Mouse (Mus musculus) gastrocnemius, postnatal 10 days (tissue): ENCODE results near the gene Zkscan16. TPM values are rescaled to one million over a fixed set of nuclear protein-coding genes. Genes with fewer than 3 reads are reported as not detected.
A peak's percentile ranks its signal among the peaks of the same experiment; 100 is the strongest.

ENCODE experiments used
- DNase-seq: peaks from one replicate; pipeline ENCODE4 v3.0.0; 2021; ENCODE audit warnings: mixed read lengths
- long read RNA-seq, 2 experiments: library from polyadenylated mRNA; stranded (forward); transcript quantifications; one replicate each; pipeline ENCODE4 v2.0.0; 2021
- total RNA-seq, 2 experiments: library from RNA; stranded (reverse); gene quantifications; 2 replicates each; pipeline ENCODE4 v1.2.3; 2021

The Zkscan16 gene
- under 1 TPM; 0.21 to 0.25 TPM for total RNA-seq
- long read RNA-seq, experiment 1, result 0 reads
- long read RNA-seq, experiment 2, result 0 reads

DNA sequence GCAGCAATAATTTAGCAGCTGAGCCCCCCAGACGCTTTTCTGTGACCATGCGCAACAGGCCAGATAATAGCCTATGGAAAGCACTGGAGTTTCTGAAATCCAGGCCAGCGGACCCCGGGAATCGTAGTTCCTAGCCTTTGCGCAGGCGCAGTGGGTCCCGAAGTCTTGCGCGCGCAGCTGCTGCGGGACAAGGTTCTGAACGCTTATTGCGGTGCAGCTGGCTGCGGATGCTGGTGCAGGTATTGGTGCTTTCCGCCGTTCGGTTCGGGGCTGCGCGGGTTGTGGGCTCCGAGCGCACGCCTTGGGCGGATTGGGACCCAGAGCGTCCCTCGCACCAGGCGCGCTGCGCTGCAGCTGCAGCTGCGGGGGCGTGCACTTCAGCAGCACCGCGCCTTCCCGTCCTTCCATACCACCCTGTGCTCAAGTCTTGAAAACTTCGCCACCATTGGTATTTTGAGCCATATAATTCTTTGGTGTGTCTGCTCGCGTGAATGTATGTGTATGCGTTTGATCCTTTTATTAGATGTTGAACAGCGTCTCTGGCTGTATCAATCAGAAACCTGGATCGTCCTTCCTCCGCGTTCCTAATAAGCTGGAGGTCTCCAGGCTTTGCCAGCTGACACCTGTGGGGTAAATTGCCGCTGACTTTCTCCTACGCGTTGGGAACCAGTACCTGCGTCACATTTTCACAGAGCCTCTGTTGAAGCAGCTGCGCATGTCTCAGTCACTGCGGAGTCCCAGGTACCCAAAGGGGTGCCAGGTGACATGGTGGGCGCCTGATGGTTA is at the start of gene Zkscan16:
Gene Zkscan16, plus strand, starts transcription at position 209 of the 786 bp plus-strand sequence.
- peak; percentile 84 for DNase-seq

DNA sequence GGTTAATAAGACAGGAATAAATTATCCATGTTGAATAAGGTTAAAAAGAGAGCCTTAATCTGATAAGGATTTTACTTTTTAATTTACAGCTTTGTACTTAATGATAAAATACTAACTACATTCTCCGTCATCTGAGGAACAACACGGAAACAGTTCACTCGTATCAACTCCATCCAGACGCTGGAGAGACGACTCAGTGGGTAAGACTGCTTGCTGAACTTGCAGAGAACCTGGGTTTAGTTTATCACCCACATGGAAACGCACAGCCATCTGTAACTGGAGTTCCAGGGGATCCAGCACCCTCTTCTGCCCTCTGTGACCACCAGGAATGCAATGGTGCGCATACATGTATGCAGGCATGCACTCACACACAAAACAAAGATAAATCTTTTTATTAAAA is 49.0 kb upstream of the Zkscan16 start:
- DNase-seq, result no peak

DNA sequence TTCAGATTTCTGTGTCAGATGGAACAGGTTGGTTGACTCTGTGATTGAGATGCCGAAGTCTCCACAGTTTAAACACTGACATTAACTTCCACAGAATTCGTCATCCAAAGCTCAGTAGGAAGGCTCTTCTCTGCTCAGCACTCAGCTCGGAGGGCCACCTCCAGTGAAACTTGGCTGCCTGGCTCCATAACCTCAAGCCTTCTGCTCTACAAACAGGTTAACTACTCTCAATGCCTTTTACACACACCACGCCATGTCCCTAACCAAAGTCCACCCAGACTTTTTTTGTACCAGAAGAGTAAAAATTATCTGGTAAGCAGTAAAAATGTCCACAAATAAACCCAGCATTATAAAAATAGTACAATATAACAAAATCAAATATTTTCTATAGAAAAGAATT is 46.0 kb upstream of the Zkscan16 start:
- no peak for DNase-seq

DNA sequence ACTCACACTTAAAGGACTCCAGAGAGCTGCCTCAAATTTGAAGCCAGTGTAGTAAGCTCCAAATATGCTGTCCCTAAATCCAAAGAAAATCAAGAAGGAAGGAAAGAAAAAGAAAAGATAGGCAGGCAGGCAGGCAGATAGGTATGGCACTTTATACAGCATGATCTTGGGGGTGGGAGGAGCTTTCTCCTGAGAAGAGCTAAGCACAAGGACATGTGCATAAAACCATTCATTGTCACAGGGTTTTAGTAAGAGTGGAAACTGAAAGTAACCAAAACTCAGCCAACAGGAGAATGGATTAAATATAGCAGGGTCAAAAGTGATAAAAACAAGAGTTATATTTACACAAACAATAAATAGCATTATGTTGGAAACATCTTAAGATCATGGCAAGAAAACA is 45.1 kb upstream of the Zkscan16 start:
- no peak for DNase-seq

DNA sequence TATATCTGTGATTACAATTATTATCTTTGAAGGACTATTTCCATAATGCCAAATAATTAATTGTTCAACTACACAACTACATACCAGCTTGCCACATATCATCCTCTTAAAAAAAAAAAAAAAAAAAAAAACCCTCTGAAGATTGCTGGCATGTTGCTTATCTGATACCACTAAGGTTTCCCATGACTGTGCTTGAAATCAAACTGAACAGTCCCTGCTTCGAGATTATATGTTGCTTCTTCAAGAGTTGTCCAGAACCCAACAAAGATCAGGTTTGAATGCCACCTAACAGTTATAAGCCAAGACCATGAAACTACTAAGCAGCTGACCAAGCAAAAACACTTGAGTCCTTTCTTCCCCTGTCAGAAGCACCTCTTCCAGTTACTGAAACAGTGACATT is 36.0 kb upstream of the Zkscan16 start:
- no peak for DNase-seq

DNA sequence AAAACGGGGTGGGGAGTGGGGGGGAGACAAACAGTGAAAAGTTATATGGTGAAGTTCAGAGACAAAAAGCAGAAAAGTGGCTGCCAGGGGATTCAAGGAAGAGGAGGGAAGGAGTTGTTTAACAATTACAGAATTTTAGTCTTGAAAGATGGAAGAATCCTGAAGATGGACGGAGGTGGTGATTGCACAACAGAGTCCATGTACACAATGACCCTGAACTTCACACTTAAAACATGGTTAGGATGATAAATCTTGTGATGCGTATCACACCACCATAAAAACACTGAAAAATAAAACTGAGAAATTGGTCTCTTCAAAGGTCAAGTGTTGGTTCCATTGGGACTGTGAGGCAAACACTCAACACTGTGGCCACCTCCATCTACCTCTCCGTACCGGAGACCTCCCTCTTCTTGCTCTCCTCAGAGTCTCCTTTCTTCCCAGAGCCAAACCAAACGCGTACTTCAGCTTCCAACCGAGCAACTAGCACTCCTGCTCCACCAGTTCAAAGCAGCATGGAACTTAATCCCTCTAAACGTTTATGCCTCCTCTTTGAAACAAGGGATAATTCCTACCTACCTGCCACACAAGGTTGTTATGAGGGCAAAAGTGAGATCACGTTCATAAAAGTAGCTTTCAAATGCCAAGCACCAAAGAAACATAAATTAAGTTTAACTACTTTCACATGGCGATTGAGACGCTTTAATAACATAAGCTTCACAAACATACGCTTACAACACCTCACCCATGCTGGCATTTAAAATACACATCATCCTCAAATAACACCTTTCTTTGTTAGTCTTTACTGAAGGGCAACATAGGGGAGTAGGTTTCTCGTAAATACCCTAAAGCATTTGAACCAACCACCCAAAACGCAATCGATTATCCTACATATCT is 33.0 kb upstream of the Zkscan16 start:
- DNase-seq, result no peak

DNA sequence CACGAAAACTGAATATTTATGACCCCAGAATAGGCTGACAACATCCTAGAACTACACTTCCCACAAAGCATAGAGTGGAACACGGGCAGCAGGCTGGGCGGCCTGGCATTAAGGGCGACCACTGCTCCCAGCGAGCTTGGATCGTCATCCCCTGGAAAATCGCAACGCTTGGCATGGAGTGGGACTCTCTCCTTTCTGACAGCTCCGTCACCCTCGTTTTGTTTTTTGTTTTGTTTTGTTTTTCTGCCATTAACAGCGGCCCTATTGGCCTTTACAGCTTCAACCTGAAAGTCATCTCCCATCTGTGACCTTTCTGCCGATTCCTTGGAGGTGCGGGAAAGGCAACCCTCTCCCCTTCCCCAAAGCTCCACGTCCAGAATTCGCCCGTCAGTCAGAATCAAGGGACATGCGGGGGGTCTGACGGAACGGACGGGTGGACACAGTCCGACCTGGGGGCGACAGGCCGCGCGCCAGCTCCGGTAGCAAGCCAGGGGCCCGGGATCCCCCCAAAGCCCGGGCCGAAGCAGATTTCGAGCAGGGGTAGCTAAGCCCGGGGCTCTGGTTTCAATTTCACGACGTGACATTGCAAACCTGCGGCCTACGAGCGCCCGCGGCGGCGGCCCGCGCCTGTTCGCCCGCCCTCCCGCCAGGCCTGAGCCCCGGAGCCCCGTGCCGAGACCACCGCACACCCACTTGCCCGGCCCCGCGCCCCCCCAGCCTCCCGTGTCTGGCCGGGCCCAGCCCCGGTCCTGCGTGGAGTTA is 32.2 kb upstream of the Zkscan16 start:
- DNase-seq, result peak; percentile 65

DNA sequence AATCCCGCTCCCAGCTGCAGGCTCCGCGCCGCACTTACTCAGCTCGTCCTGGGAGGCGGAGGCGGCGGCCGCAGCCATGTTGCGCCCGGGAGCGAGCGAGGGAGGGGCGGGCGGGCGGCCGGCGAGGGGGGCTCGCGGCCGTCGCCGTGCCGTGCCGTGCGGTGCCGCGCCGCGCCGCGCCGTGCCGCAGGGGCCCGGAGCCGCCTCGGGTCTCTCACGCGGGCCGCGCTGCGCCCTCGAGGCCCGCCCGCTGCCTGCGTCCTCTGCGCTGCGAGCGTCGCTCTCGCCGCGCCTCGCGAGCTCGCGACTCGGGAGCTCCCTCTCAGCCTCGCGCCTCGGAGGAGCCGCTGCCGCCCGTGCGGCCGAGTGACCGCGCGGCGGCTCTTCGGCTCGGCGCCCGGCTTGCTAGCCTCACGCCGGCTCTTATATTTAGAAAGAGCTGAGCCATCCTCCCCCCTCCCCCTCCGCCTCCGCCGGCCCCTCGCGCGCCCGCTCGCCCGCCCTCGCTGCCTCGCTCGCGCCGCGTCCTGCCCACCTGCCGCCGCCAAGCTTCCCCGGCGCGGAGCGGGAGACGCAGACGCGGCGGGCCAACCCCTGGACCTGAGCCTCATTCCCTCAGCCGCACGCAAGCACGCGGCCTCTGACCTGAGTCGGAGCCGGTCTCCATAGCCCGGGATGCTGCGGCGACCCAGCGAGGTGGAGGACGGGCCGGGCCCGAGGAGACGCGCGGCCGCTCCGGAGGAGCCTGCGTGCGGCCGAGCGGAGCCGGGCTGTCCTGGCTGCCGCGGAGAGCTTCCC is 31.4 kb upstream of the Zkscan16 start:
- DNase-seq, result peak; percentile 77

DNA sequence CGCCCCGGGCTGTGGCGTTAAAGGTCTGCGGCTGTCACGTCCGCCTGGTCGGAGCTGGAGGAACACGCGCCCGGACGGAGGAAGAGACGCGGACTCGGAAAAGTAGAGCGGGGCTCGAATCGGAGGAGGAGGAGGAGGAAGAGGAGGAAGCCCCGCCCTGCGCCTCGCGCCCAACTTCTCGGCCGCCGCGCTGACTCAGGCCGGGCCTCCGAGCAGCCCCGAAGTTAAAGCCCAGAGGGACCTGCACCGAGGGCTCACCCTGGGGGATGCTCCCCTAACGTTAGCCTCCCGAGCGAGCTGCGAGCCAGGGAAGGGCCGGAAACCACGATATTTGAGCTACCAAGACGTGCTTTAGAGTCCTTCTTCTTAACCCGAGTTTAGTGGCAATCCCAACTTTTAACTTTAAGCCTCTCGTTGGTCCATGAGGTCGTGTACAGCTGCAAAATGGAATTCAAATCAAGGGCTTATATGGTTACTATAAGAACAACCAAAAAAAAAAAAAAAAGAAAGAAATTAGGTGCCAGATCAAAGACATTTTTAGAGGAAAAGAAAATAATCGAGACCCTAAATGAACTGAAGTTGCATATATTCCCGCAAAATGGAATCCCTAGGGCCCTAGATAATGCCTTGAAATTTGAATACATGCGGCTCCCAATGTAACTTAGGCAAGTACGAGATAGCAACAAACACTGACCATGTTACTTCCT is 30.6 kb upstream of the Zkscan16 start, which contains the start of gene Ecpas:
Gene Ecpas, minus strand, starts transcription at position 121 of the 707 bp plus-strand sequence.
- DNase-seq, result peak; percentile 79

DNA sequence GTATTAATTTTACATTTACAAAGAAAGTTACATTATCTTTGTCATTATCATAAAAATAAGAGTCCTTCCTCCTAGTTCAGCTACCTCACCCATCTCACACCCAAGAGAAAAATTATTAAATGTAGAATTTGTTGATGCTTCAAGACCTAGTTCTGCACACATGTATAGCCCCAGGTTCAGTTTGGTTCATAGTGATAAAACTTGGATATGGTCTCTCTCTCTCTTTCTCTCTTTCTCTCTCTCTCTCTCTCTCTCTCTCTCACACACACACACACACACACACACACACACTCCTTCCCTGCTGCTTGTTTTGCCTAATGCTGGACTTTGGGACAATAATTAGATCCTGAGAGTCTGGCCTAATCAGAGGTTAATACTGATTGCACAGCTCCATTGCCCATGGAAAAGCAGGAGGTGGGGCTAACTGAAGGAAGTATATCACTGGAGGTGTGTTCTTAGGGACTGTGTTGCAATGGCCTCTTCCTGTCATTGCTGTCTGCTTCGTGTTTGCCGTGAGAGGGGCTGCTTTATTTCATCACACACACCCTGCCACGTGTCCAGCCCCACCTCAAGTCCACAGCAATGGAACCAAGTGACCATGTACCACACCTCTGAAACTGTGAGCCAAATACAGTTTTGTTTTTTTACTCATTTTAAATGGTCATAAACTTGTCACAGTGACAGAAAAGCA is 29.9 kb upstream of the Zkscan16 start:
- DNase-seq, result no peak

DNA sequence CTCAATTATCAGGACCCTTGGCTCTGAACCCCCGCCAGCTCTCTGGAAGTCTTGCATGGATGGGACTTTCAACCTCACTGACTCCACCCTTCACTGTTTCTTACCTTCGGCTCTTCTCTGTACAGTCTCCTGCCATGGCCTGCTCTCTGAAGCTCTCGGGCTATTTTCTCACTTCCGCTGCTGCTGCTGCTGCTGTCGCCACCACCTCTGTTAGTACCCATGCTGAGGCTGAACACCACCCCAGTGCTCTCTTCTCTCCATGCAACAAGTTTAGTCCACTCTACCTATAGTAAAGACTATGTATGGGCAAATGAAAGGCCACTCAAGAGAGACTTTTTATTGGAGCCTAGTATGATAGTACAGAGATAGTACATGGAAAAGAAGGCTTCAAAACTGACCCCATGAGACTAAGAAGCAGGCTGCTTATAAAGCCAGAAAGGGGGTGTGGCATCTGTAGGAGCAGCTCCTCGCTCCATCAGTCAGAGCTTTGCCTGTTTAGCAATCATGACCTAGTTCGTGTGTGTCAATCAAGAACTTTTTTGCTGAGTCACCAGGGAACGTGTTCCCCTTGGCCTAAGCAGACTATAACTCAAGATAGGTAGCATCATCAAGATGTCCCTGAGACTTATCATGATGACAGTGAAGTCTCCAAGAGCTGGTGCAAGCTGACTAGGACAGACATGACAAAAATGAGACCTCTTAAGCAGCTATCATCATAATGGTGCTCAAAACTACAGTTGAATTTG is 28.2 kb upstream of the Zkscan16 start:
- no peak for DNase-seq

DNA sequence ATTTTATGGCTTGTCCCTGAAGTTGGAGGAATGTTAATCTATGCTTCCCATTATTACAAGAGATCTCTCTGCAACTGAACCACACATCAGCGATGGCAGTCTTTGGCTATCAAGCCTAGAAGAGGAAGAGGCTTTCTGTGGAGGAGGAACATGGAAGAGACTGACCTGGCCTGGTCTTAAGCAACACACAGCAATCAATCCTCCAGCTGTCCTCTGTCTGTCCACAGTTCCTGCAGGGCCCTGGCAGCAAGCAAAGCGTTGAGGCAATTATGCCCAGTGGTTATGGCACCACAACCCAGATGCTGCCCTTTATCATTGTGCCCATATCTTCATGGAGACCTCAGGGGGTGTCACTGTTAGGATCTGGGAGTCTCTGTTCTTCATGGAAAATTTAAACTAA is 19.5 kb upstream of the Zkscan16 start:
- DNase-seq, result no peak

DNA sequence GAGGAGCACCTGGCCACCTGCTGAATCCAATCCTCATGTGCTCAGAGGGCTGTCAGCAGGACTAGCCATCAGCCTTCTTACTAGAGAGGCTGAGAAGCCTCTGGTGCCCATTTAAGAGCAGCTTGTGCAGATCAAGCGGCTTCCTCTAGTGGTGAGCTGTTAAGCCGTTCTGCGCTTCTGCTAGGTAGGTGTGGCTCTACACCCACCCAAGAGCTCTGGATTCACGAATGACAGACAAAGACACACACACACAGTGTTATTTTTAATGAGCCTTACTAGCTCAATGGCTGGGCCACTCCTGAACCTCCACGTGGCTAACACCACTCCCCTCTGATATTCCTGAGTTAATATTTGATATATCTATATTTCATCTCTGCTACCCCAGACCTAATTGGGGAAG is 17.8 kb upstream of the Zkscan16 start:
- no peak for DNase-seq

DNA sequence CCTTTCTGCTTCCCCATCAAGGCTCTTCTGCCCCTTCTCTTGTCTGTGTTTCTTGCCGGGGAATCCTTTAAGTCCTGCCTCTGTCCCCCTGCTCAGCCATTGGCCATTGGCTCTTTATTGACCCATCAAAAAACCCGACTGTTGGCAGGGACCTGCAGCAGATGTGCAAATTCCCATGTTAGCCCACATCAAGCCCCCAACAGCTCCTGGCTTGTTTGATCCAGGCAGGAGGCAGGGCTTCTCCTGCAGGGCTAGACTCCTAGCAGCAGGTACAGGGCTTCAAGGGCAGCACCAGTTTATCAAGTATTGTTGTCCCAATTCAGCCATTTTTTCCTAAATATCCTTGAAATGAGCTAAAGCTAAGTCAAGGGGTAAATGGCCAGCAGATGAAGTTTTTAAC is 17.3 kb upstream of the Zkscan16 start:
- DNase-seq, result no peak

DNA sequence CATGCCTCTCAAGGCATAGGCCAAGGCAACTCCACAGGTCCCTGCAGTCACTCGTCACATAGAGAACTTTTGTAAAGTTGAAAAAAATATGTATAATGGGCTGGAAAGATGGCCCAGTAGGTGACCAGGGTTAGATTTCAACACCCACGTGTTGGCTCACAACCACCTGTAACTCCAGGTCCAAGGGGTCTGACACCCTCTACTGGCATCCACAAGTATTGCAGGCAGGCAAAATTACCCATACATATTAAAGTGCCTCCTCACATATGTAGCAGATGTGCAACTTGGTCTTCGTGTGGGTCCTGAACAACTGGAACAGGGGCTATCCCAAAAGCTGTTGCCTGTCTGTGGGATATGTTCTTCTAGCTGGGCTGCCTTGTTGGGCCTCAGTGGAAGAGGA is 15.8 kb upstream of the Zkscan16 start:
- no peak for DNase-seq

DNA sequence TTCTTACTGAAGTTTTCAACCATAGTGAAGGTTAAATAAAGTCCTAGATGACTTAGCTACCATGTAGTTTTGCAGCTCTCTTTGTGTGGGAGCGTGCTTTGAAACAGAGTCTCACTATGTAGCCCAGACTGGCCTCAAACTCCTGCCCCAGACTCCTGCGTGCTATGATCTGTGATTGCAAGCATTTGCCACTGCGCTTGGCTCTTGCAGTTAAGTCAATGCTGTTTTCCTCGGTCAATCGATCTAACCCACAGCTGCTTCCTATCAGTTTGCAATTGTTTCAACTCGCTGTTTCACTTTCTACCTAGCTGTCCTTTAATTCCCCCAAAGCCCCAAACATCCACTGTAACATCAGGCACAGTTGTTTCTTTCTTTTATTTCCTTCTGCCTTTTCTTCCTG is 10.9 kb upstream of the Zkscan16 start:
- no peak for DNase-seq

DNA sequence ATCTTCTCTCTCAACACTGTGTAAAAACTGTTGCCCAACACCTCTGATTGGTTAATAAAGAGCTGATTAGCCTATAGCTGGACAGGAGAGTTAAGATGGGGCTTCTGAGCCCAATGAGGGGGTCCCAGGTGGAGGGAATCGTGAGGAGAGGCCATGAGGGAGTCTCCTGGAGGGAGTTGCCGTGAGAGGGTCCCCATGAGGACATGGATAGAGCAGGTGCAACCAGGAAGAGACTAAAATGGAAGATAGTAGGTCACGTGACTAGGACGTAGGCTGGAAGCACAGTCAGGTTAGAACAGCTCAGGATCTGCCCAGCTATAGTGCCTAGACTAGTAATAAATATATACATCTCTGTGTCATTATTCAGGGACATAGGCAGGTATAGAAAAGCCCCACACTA is 9.1 kb upstream of the Zkscan16 start:
- DNase-seq, result no peak

DNA sequence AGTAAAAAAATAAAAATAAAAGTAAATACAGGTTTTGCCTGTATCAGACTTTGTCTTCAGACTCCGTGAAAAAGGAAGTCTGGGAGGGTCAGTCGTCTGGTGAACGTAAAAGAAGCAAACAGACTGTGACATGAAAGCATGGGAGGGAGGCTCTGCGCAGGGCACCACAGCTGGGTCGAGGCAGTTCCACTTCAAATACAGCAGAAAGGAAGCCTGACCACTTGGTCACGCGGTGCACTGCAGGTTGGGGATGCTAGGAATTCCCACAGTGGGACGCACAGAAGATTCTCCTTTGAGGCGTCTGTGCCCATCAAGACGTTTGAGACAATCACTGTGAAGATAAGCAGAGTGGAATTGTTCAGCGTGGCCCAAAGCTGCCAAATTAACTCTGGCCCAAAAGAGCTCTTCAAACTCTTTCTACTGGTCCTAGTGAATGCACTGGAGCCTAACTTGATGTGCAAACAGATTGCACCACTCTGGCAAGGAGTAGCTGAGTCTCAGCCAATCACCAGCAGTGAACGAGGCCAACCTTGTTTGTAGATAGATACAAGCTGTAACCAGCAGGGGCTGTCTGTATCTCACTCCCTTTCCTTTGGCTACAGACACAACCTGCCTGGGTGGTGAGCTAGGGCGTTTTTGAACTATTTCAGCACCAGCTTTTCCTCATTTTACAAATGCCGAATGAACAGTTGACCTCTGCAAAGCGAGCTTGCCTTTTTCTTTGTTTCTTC is 8.5 kb upstream of the Zkscan16 start:
- DNase-seq, result peak; percentile 40

DNA sequence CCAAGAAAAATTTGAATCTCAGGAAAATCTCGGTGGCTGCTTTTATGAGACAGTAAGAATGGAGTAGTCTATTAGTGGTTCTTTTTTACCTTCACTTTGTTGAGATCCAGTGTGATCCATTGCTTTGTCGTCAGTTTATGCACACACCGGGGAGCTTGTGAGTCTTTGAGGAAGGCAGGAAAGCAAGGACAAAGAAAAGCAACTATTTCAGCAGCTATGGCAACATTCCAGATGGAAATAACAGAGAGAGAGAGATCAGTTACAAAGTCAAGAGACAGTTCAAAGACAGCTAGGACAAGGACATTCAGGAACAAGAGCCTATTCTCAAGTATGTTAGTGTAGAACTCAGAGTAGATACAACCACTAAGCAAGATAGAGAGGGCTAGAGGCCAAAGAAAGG is 7.6 kb upstream of the Zkscan16 start:
- DNase-seq, result no peak
